Mouse (Mus musculus): ENCODE measurements around the gene Heatr4.
A peak's percentile ranks its signal among the peaks of the same experiment; 100 is the strongest.

The Heatr4 gene

DNA sequence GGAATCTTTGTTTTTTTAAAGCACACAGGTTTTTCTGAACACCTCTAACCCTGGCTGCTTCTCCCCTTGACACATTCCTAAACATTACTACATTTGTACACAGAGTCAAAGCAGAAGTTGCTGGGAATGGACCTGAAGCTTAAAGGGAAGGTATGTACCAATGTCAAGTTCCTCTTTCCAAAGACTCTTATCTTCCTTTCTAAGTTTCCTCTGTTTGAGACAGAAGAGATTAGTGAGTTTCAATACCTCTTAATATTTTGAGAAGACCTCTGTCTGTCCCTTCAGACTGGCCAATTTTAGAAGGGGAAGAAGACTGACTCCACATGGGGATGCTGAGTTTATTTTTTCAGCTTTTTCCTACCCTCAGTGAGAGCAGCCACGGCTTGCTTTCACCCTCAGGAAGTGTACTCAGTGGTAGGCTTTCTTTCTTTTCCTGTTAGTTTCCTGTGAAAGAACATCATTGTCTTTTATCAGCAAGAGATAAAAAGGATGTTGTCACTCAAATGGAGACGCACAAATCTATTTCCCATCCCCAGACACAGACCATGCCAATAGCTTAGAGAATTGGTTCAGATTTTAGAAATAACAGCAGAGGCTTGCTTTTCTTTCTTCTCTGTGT, 55.4 kb downstream of the Heatr4 start:
- no peak for DNase-seq

DNA sequence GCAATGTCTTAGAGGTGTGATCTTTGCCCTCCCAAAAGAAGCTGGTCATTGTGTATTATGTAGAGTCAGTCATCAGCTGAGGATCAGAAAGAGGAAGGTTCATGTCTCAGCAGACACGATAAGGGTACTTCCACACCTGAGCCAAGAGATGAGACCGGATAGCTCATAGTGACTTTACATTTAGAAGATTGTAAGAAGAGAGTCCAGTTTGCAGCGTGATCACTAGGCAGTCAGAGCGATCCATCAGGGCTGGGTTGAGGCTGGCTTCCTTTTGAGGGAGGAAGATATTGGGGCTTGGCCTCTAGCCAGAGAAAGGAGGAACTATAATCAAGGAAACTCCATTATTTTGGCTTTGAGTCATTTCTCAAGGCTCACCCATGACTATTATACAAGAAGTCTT, 56.9 kb downstream of the Heatr4 start:
- no peak for DNase-seq

DNA sequence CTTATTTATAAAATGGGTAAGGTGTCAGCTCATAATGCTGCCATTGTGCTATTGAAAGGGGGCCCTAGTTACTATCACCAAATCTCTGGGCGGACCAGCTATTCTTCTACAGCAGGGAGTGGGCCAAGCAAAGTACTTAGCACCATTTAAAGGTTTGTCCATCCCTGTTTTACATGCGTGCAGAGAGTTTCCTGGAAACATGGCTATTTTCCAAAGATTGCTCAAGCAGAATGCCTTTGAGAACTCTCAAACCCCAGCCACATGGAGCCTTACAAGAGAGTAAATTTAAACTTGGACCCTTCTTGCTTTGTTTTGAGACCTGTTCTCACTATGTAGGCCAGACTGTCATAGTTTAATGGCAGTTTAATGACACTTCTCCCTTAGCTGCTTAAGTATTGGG, 58.6 kb downstream of the Heatr4 start:
- DNase-seq, result no peak

DNA sequence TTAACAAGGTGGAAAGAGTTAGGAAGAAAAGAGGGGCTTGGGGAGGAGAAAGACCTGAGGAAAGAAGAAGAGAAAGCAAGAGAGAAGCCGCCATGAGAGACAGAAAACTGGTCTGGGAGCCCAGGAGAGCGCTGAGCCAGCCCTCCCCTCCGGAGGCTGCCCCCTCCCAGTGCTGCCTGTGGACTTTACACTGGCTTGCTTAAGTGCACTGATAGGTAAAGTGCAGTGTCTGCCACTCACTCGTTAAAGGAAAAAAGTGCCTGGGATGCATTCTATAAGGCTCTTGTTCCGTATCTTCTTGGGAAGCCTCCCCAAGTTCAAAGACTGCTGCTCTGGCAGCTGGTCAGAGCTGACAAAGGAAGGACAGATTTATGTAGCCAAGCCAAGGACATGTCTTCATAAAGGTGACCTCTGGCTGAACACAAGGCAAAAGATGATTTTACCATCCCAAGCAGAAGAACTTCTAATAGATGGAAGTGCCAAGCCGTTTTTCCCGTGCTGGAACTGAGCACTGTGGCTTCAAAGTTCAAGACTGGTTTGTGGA, 59.4 kb downstream of the Heatr4 start:
- no peak for DNase-seq

DNA sequence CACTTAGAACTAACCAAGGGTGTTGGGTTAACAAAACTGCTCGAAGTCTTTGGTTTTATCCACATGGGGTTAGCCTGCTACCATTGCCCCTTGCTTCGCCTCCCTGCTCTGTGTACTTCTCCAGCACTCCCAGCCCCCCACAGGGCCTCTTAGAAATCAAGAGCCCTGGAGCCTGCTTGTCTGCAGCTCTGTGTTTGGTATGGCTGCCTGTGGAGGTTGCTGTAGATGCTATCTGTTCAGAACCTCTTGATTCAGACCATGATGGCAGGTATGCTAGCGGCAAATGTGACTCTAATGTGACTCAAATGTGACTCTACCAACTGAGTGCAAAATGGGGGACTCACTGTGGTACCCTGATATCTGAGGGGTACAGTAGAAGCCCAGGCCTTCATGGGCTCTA, 60.3 kb downstream of the Heatr4 start:
- DNase-seq, result peak; percentile 22

DNA sequence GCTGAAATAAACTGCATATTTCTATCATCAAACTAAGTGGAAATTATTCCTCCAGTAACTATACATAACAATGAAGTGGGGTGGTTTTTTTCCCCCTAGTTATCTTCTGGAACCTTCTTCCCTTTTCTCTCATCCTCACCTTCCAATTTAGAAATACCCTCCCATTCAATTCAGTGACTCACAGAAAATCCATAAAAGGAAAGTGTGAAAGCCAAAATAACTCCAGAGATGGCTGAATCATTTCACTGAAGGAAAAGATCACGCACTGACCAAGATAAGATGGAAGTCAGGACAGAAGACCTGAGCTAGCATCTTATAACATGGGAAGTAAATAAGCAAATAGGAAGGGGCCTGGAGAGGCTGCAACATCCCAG, 61.2 kb downstream of the Heatr4 start:
- no peak for DNase-seq

DNA sequence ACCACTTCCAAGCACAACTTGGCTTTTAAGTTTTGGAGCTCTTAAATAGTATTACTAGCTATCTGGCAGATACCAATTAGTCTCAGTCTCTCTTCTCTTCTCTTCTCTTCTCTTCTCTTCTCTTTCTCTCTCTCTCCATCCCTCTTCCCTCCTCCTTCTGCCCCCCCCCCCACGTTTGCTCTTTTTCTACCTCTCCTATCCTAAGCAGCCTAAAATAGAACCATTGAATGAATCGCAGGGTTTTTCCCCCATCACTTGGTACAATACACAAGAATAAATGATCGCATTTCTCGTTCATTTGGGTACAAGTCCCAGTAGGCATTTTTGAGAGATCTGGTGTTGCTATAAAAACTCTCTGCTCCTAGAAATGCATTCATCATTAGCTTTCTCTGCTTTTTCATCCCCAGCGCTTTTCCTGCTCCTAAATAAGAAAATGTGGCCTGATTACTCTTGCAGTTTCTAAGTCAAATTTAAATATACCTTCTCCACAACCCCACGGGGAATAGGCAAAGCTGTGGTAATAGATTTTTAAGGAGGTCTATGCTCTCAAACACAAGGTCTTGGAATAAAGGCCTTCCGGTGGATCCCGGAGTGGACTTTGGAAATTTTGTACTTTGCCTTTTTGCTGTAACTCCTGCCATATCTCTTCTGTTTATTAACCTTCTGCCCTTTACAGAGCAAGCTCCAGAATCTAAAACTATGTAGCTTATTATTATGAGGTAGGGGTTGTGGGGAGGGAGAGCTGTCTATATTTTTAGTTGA, 61.7 kb downstream of the Heatr4 start:
- no peak for DNase-seq

DNA sequence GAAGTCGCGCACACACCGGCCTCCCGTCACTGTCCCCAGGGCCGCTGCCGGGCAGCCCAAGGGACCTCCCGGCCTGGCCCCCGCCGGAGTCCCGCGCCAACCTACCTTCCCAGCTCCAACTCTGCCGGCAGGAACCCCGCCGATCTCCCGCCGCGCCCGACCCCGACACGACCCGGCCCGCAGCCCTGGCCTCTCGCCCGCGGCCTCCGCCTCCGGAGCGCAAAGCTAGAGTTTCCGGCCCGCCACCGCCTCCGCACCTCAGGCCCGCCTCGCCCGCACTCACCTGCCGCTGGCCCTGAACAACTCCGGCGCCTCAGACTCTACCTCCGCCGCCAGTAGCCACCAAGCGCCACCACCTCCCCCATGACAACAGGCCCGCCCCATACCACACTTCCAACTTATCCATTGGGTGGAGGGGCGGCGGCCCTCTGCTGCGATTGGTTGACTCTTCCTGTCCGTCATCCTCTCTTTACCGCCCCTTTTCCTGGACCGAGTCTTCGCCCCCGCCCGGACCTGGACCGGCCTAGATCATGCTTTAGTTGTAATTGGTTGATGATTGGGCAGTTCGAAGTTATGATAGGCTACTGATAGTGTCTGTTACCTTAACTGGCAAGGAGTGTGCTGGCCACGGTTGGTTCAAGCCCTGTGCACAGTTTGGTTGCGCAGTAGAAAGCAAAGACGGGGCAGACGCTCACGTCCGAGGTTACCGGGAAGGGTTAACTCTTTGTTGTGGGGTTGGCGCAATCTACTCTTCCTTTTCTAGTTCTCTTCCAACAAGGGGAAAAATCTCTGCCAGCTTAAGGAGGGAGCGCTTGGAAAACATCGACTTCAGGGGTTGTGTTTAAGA, 62.9 kb downstream of the Heatr4 start, which contains the start of gene Numb:
Numb (minus strand) TSS at position 400 of the 847 bp plus-strand sequence.
- DNase-seq, result peak; percentile 97

DNA sequence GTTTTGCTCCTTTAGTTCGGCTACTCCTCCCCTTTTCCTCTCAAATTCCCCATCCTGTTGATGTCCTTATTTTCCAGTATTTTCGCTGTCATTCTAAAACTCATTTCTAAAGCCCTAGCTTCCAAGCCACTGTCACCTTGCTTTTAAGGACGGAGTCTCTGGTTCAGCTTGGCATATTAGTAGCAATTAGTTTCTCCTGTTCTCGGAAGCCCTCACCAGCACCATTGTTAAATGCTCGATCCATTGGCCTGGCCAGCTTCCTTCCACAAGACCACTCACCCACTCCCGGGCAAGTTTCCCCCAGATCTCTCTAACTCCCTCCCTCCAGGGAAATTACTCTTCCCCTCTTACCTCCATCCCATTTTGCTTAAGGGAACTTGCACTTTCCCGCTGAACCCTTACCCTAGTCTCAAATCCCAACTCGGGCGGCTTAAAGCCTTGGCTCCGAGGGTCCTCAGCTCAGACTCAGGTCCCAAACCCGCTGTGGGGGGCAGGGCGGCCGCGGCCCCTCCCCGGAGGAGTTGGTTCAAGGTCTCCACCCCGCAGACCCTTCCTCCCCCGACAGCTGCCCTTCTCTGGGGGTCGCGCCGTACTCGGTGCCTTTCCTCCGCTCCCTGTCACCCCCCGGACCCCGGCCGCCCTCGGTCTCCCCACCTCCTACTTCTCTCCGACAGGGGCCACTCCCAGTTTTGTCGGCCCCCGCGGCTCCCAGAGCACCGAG, 63.8 kb downstream of the Heatr4 start:
- DNase-seq, result peak; percentile 56

DNA sequence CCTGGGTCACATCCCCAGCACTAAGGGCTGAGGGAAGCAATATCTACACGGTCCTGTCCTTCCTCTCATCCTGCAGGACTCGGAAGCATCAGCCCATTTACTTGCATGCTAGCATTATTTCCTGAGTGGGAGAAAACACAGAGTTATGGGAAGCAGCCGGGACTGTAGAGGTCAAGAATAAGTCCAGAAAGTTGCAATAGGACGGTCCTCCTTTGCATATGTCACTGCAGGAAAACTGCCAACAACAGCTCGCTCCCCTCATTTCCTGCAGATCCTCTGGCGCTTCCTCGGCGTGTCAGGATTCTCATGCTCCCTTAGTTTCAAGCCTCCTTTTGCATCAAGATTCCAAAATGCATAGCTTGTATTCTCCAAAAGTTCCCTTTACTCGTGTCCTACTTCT, 67.8 kb downstream of the Heatr4 start:
- no peak for DNase-seq

DNA sequence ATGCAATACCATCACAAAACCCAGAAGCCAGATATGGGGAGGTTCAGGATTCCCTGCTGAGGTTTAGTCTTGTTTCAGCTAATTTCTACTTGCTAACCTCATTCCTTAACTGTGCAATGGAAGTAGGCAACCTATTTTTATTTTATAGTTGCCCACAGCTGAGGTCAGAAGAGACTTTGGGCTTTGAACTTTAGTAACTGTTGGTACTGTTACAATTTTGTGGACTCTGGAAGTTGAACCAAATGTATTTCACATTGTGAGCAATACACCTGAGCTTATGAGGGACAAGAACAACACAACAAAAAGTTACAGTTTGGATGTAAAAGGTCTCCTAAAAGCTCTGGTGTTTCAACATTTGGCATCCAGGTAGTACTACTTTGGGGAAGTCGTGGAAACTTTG, 69.9 kb downstream of the Heatr4 start:
- DNase-seq, result no peak

DNA sequence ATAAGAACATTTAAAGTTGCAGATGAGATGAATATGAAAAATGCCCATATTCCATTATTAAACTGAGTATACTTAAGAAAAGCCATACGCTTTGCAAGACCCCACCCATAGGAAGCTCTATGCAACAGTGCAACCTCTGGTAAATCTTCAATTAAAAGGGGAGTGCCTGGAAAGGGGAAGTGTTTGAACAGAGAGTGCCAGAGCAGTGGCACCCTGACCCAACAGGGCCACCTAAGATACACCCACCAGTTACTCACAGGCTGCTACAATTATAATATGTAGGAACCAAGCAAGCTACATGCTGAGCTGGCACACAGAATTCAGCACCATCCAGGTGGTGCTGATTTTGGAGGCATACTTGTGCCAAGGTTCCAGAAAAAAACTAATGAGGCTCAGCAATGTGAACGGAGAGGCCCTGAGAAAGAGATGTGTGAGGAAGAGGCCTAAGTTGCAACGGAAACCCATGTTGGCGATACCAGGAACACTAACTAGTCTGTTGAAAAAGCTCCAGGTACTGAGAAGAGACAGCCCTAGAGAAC, 70.4 kb downstream of the Heatr4 start:
- DNase-seq, result no peak

DNA sequence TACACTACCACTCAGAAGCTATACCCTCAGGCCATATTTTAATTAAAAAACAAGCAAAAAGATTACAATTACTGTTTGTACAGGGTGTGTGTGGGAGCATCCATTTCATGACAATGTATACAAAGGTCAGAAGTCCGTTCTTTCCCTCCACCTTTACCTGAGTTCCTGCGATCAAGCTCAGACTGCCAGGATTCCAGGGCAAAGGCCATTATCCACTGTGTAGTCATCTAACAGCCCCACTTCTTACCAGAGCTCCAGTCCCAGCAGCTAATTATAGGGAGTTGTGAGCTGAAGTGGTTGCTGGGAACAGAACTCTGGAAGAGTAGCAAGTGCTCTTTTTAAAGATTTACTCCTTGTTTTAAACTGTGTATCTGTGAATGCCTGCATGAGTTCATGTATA, 74.2 kb downstream of the Heatr4 start:
- DNase-seq, result no peak
